Mouse (Mus musculus) midbrain, embryonic 16.5 days (tissue): ENCODE measurements around the gene Lacc1. TPM values are rescaled to one million over a fixed set of nuclear protein-coding genes. Genes with fewer than 3 reads are reported as not detected.

Experiments used
- ATAC-seq: fragments of 200-750 bp; cut with Nextera tagmentation; 2 replicates; pipeline ENCODE4 v1.8.0; 2017; ENCODE audit warnings: moderate TSS enrichment
- H3K27ac ChIP-seq: fragments of 300-500 bp; sonication (generic); 2 replicates; pipeline ENCODE4 v1.5.1; 2014; ENCODE audit warnings: mild to moderate bottlenecking, low read length, mixed read lengths
- H3K27me3 ChIP-seq: fragments of 300-500 bp; sonication (generic); 2 replicates; pipeline ENCODE4 v1.6.1; 2014; ENCODE audit warnings: low read depth, low read length, mixed read lengths; ENCODE audit not compliant: control insufficient read depth, insufficient read depth
- H3K36me3 ChIP-seq: fragments of 300-500 bp; sonication (generic); 2 replicates; pipeline ENCODE4 v1.6.1; 2014; ENCODE audit warnings: mild to moderate bottlenecking, low read length, moderate library complexity, mixed read lengths; ENCODE audit not compliant: control insufficient read depth, insufficient read depth
- H3K4me1 ChIP-seq: fragments of 300-500 bp; sonication (generic); 2 replicates; pipeline ENCODE4 v1.6.1; 2014; ENCODE audit warnings: mild to moderate bottlenecking, low read length, mixed read lengths; ENCODE audit not compliant: control insufficient read depth, insufficient read depth
- H3K4me2 ChIP-seq: fragments of 300-500 bp; sonication (generic); 2 replicates; pipeline ENCODE4 v1.6.1; 2014; ENCODE audit warnings: mild to moderate bottlenecking, low read length, mixed read lengths
- H3K4me3 ChIP-seq: fragments of 300-500 bp; sonication (generic); 2 replicates; pipeline ENCODE4 v1.5.1; 2014; ENCODE audit warnings: low read depth, mild to moderate bottlenecking, low read length, moderate library complexity, mixed read lengths
- H3K9ac ChIP-seq: fragments of 300-500 bp; sonication (generic); 2 replicates; pipeline ENCODE4 v1.6.1; 2014; ENCODE audit warnings: low read depth, low read length, mixed read lengths
- H3K9me3 ChIP-seq: fragments of 300-500 bp; sonication (generic); replicated peaks from 2 replicates; pipeline ENCODE4 v1.6.1; 2014; ENCODE audit warnings: mild to moderate bottlenecking, low read length, mixed read lengths; ENCODE audit not compliant: control insufficient read depth, poor library complexity, severe bottlenecking
- WGBS: fragments of 180-500 bp; shearing (Covaris S2); extraction: QIAGEN DNeasy Blood & Tissue Kit; methylation state at CpG from one replicate; pipeline ENCODE4 v1.1.7; 2014; 5-methylcytosine and 5-hydroxymethylcytosine counted together
- polyA plus RNA-seq: library from polyadenylated mRNA; unstranded; fragments of >200 nt; fragmentation: Nextera tagmentation; extraction: Ambion mirVana; gene quantifications from 2 replicates; pipeline ENCODE4 v1.2.1, GENCODE M21; 2015

Gene Lacc1
- polyA plus RNA-seq, result 1.5 and 2.0 TPM in 2 replicates

DNA sequence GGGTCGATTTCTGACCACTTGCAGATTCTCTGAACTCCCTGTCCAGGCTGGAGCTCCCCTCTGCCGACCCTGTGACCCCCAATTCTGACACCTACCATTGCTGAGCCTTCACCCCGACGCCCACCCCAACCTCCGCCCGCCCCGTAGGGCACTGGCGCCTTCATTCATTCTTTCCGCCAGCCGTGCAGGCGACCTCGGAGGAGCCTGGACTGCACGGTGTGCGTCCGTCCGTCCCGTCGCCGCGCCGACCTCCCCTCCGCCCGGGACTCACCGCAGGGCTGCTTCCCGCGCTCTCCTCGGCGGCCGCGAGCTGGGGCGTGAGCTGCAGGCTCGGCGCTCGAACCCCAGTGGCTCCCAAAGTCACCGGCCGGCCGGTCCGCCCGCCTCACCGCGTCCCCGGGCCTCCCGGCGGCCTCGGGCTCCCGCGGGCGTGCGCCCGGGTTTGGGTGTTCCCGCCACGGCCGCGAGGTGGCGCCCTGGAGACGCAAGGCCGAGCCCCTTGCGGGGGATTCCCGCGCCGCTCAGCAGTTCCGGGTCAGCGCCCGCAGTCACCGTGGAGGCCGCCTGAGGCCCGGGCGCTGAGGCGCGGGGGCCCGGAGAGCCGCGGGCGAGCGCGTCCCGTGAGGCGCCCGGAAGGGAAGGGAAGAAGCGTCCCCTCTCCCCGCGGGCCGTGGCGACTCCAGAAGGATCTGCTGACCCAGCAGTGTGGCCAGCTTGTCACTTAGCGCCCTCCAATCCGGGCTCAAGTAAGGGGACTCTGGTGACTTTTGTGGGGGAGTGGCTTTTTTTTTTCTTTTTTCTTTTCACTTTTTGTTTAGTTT, at the start of gene Lacc1, which contains the start of gene Ccdc122:
TSS of gene Lacc1 (minus strand) at position 679 of the 821 bp plus-strand sequence.
TSS of gene Ccdc122 (plus strand) at position 547 of the 821 bp plus-strand sequence.
- Histone ChIP-seq H3K36me3 (no peaks in the 10 kb centered on the region), H3K9me3 (no peaks in the 10 kb centered on the region), H3K4me2 (peak within 1 kb of the TSS; percentile 91), H3K4me1 (0 out of 2 replicates have a peak, but pooled peaks cover 4% of the 10 kb centered on the region), H3K27me3 (no peaks in the 10 kb centered on the region), H3K4me3 (peak within 1 kb of the TSS; percentile 54), H3K27ac (no peak within 1 kb of the TSS), H3K9ac (peak within 1 kb of the TSS; percentile 63)
- WGBS, result under 1% methylated on average over 76 of the region's 86 CpGs
- peak; percentile 58; the same call in 1 of the 2 replicates for ATAC-seq

DNA sequence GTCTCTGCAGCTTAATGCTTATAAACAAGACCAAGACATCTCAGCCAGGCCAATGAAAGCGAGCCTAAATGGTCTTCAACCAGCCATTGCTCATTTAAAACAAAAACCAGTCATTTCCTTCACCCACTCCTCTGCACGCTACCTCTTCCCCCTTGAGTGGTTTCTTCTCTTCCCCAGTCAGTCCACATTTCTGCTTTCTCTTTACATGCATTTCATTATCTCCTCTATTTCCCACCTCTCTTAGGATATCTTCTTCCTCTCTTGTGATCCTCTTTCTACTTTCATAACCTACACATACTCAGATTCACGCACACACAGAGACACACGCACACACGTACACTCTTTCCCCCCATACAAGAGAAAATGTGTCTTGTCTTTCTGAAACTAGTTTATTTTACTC, 44.5 kb upstream of the Lacc1 start:
- no peak overlapping the region for H3K27ac ChIP-seq
- no peak overlapping the region for H3K4me3 ChIP-seq
- H3K36me3 ChIP-seq, result no peaks in the 10 kb centered on the region
- ATAC-seq, result no peak
- no peaks in the 10 kb centered on the region for H3K9me3 ChIP-seq
- no peak overlapping the region for H3K9ac ChIP-seq
- no peak overlapping the region for H3K4me2 ChIP-seq
- no peaks in the 10 kb centered on the region for H3K4me1 ChIP-seq
- no peaks in the 10 kb centered on the region for H3K27me3 ChIP-seq
- WGBS, result 94% methylated on average over 5 of the region's 5 CpGs

DNA sequence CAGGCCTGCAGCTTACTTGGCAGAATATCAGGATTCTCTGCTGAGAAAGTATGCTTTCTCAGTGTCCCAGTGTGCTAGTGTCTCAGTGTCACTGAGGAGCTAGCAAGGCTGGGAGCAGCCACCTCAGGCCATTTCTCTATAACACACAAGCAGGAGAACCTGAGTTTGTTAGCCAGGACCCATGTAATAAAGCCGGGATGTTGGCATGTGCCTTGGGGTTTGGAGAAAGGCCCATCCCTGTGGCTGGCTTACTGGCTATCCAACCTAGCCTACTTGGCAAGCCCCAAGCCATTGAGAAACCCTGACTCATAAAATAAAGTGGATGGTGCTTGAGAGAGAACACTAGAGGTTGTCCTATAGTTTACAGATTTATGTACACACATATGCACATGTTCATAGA, 32.7 kb upstream of the Lacc1 start:
- no peaks in the 10 kb centered on the region for H3K27me3 ChIP-seq
- no peak for ATAC-seq
- no peak overlapping the region for H3K27ac ChIP-seq
- no peak overlapping the region for H3K4me2 ChIP-seq
- 86% methylated on average over 1 of the region's 1 CpGs for WGBS
- no peak overlapping the region for H3K4me3 ChIP-seq
- no peaks in the 10 kb centered on the region for H3K36me3 ChIP-seq
- H3K9ac ChIP-seq, result no peak overlapping the region
- H3K4me1 ChIP-seq, result no peaks in the 10 kb centered on the region
- H3K9me3 ChIP-seq, result no peaks in the 10 kb centered on the region

DNA sequence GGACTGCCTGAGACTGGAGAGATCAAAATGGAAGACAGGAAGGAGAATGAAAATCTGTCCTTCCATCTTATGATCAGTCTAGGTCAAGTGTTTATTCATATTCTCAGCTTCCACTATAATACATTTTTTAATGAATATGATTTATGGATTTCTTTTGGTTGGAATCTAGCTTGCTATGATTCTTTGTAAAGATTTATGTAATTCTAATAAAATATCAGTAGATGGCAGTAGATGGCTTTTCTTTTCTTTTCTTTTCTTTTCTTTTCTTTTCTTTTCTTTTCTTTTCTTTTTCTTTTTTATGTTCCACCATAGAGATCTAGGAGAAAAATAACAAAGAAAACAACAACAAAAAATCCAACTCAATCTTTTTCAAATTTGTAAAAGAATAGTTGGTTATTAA, 16.6 kb upstream of the Lacc1 start:
- Histone ChIP-seq H3K4me3 (no peak overlapping the region), H3K27ac (no peak overlapping the region), H3K4me2 (no peak overlapping the region), H3K4me1 (no peaks in the 10 kb centered on the region), H3K9ac (no peak overlapping the region), H3K27me3 (no peaks in the 10 kb centered on the region), H3K9me3 (no peaks in the 10 kb centered on the region), H3K36me3 (no peaks in the 10 kb centered on the region)
- ATAC-seq, result no peak

DNA sequence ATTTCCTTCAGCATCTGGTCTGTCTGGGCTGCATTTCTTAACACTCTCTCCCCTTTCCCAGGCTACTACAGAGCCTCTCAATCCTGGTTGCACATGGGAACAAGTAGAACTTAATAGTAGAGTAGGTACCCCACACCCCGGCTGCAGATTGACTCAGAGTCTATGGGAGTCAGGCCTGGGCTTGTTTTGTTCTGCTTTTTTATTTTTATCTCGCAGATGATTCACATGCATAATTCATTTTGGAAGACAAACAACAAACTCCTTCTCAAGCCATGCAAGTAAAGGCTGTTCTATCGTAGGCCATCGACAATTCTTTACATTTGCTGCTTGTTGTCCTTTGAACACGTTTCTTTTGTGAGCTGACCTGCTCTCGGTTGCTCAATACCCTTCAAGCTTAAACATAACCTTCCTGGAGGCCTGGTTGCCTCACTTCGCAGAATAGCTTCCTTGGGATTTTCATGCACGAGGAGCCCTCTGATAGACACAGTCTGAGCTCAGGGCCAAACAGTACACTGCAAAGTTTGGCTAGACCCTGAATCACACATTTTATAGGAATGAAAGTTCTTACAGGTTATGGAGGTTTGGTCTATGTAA, 1.2 kb upstream of the Lacc1 start:
- Histone ChIP-seq H3K4me2 (no peak overlapping the region), H3K4me3 (no peak overlapping the region), H3K27me3 (no peaks in the 10 kb centered on the region), H3K4me1 (0 out of 2 replicates have a peak, but pooled peaks cover 4% of the 10 kb centered on the region), H3K36me3 (no peaks in the 10 kb centered on the region), H3K9ac (no peak overlapping the region), H3K9me3 (no peaks in the 10 kb centered on the region), H3K27ac (no peak overlapping the region)
- no peak for ATAC-seq
- WGBS, result 61% methylated on average over 8 of the region's 8 CpGs

DNA sequence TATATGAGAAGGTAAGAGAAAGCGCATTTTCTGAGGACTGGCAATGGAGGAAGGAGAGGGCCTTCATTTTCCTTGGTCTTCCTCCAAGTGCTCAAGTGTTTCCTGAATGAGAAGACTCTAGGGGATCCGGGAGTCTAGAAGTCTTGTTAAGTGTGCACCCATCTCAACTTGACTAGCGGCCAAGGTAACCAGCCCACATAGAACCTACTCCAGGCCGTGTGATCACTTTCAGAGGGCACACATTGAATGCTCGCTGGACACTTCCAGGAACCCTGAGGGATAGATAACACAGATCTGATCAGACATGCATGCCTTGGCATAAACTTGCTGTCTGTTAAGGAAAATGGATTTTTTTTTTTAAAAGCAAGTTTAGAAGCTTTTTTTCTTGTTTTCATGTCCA, 626 bp upstream of the Lacc1 start:
- ATAC-seq, result no peak
- Histone ChIP-seq H3K4me1 (0 out of 2 replicates have a peak, but pooled peaks cover 4% of the 10 kb centered on the region), H3K9ac (no peak overlapping the region), H3K27ac (no peak overlapping the region), H3K4me3 (no peak overlapping the region), H3K27me3 (no peaks in the 10 kb centered on the region), H3K36me3 (no peaks in the 10 kb centered on the region), H3K4me2 (no peak overlapping the region), H3K9me3 (no peaks in the 10 kb centered on the region)
- WGBS, result 91% methylated on average over 5 of the region's 5 CpGs

DNA sequence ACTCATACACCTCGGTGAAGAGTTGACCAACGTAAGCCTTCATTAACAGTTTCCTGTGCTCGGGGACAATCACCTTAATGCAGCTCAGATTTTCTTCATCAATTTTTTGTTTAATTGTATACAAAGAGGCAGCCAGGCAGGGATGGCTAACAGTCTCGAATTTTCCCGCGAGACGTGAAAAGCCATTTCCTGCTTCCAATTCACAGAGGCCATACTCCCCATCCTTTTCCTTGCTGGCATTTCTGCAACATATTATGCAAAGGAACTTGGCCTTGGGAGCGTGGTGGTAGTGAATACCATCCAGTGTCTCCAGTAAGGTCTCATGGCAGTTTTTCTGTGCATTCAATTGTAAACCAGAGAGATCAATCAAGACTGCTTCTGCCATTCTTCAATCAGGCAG, 1.7 kb downstream of the Lacc1 start:
- H3K4me1 ChIP-seq, result 0 out of 2 replicates have a peak, but pooled peaks cover 4% of the 10 kb centered on the region
- no peak overlapping the region for H3K27ac ChIP-seq

DNA sequence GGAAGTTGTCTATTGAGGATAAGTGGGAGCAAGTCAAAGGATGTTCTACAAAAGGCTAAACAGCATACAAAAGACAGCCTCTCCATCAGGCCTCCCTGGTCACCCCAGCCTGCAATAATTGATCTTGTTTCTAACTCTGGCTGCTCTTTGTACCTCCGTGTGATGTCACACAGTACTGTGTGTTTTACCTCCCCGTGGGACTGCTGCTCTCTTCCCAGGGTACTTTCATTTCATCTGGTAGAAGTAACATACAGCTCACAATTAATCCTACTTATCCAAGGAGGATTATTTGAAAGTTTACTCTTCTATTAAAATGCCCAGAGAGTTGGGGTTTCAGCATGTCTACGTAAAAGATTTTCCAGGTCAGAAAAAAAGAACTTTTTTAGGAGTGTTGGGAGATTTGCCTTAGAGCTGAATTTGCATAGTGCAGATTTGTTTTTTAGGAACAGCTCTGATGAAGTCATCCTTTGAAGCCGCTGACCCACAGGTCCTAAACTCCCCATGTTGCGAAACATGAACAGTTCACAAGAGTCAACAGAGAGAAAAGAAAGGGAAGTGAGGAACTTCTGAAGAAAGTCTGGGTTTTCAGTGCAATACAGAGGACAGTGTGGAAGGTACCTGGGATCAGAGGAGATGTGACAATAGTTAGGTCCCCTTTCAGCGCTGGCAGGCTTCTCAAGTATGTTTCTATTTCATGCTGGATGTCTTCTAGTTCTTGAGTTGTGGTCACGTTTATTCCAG, 2.4 kb downstream of the Lacc1 start:
- 55% methylated on average over 7 of the region's 7 CpGs for WGBS
- H3K9ac ChIP-seq, result no peak overlapping the region
- no peak for ATAC-seq
- no peaks in the 10 kb centered on the region for H3K9me3 ChIP-seq
- no peaks in the 10 kb centered on the region for H3K36me3 ChIP-seq
- no peaks in the 10 kb centered on the region for H3K27me3 ChIP-seq
- H3K4me3 ChIP-seq, result no peak overlapping the region
- 0 out of 2 replicates have a peak, but pooled peaks cover 4% of the 10 kb centered on the region for H3K4me1 ChIP-seq
- H3K27ac ChIP-seq, result no peak overlapping the region
- no peak overlapping the region for H3K4me2 ChIP-seq

More for the DNA sequence above, 1.7 kb downstream of the Lacc1 start:
- H3K4me2 ChIP-seq, result no peak overlapping the region
- no peaks in the 10 kb centered on the region for H3K9me3 ChIP-seq
- no peaks in the 10 kb centered on the region for H3K27me3 ChIP-seq
- no peaks in the 10 kb centered on the region for H3K36me3 ChIP-seq
- ATAC-seq, result no peak
- no peak overlapping the region for H3K9ac ChIP-seq
- H3K4me3 ChIP-seq, result no peak overlapping the region
- WGBS, result 85% methylated on average over 8 of the region's 8 CpGs
